Mouse (Mus musculus) MEL (cell line): ENCODE results near the gene Grb10.

Source experiments
- CTCF ChIP-seq, 3 experiments: IDR thresholded peaks in 2 of 3; conservative IDR thresholded peaks in 1 of 3; 2 replicates each; pipeline ENCODE4 v1.5.1; 2011 to 2012; ENCODE audit warnings: low read length in 3 of 3, low read depth in 2 of 3, mild to moderate bottlenecking in 2 of 3, improper control_type of control experiment in 1 of 3, inconsistent platforms in 1 of 3, mixed read lengths in 1 of 3, moderate library complexity in 1 of 3; ENCODE audit not compliant: control insufficient read depth in 1 of 3, insufficient read depth in 1 of 3, poor library complexity in 1 of 3, severe bottlenecking in 1 of 3
- EP300 ChIP-seq, 2 experiments: IDR thresholded peaks; 2 replicates each; pipeline ENCODE4 v1.6.1; 2011; ENCODE audit warnings: improper control_type of control experiment in 2 of 2, low read length in 2 of 2, low read depth in 1 of 2, mild to moderate bottlenecking in 1 of 2
- ETS1 ChIP-seq: IDR thresholded peaks from 2 replicates; pipeline ENCODE4 v1.6.1; 2012; ENCODE audit warnings: low read depth, mild to moderate bottlenecking, inconsistent platforms, low read length, improper control_type of control experiment, moderate library complexity
- MAX ChIP-seq: IDR thresholded peaks from 2 replicates; pipeline ENCODE4 v1.6.1; 2011; ENCODE audit warnings: low read length, improper control_type of control experiment
- USF1 ChIP-seq: IDR thresholded peaks from 2 replicates; pipeline ENCODE4 v1.6.1; 2014; ENCODE audit warnings: low read depth, mild to moderate bottlenecking, inconsistent platforms, low read length, improper control_type of control experiment, moderate library complexity
- ZNF384 ChIP-seq: IDR thresholded peaks from 2 replicates; pipeline ENCODE4 v1.6.1; 2012; ENCODE audit warnings: low read depth, mild to moderate bottlenecking, inconsistent platforms, low read length, improper control_type of control experiment

DNA sequence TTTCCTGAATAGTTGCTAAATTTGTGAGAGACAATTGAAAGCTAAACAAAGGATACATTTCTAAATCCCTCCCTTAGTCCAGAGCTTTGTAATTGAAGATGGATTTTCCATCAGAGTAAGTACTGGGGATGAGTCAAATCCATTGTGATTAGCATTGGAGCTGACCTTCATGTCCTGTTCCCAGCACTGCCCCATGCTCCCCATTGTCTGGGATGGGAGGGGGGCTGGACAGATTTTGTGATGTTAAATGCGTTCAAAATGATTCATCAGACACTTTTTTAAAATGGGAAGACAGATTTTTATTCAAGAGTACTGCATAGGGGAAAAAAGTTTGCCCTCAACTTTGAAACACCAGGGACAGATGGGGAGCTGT, 156.7 kb downstream of the Grb10 start:
- no peak for TF ChIP-seq CTCF (IDR thresholded peaks at IDR 0.05 in 2 of 3, conservative IDR thresholded peaks at IDR 0.05 in 1 of 3; ENCODE audit: control insufficient read depth in 1 of 3, insufficient read depth in 1 of 3, low read depth in 2 of 3, low read length in 3 of 3, poor library complexity in 1 of 3, severe bottlenecking in 1 of 3)
- no peak for TF ChIP-seq ETS1
- TF ChIP-seq USF1: no peak
- TF ChIP-seq EP300 (IDR thresholded peaks at IDR 0.05; ENCODE audit: low read depth in 1 of 2, low read length in 2 of 2): no peak
- TF ChIP-seq MAX: no peak
- TF ChIP-seq ZNF384: no peak
